Mouse (Mus musculus) gastrocnemius, postnatal 36 days (tissue): ENCODE measurements around the gene Ahcyl1. TPM values are rescaled to one million over a fixed set of nuclear protein-coding genes. Genes with fewer than 3 reads are reported as not detected.
A peak's percentile ranks its signal among the peaks of the same experiment; 100 is the strongest.
"Not testable (repeated sequence)": the region's sequence is repeated elsewhere in the genome, so short reads cannot be mapped to it uniquely, and the experiment has no call there.

Experiments used
- DNase-seq, 2 experiments: peaks; one replicate each; pipeline ENCODE4 v3.0.0; 2022
- intact Hi-C: fragments of 180-260 bp; cut with DNase I; formaldehyde crosslinking; loops from one replicate; pipeline ENCODE4 v1.15.1; 2025
- total RNA-seq, 2 experiments: library from RNA; stranded (reverse); gene quantifications; 2 replicates each; pipeline ENCODE4 v1.2.3; 2021

Gene Ahcyl1
- total RNA-seq, 2 experiments from 2014 or later: 25.0 to 28.9 TPM

- intact Hi-C loops: no loop called here
- no peak for DNase-seq
These were observed 37.4 kb downstream of the Ahcyl1 start for GRCm38 (mm10) chr3:107659000-107659399.

GRCm38 (mm10) chr3:107656888-107657287 lies 39.5 kb downstream of the Ahcyl1 start:
- intact Hi-C loops: no loop called here
- DNase-seq: no peak

- DNase-seq: no peak
- intact Hi-C loops: no loop called here
These were observed 40.2 kb downstream of the Ahcyl1 start for GRCm38 (mm10) chr3:107656151-107656550.

GRCm38 (mm10) chr3:107655491-107655890 lies 40.9 kb downstream of the Ahcyl1 start:
- intact Hi-C loops: no loop called here
- DNase-seq: no peak

- no peak for DNase-seq
- intact Hi-C loops: no loop called here
These were observed 41.5 kb downstream of the Ahcyl1 start for GRCm38 (mm10) chr3:107654861-107655260.

GRCm38 (mm10) chr3:107652968-107653367 lies 43.4 kb downstream of the Ahcyl1 start:
- DNase-seq: no peak

GRCm38 (mm10) chr3:107650276-107650675 lies 46.1 kb downstream of the Ahcyl1 start:
- intact Hi-C loops, DNase-seq: not testable (repeated sequence)

More at GRCm38 (mm10) chr3:107652968-107653367, 43.4 kb downstream of the Ahcyl1 start:
- intact Hi-C loops: no loop called here

GRCm38 (mm10) chr3:107646947-107647346 lies 49.4 kb downstream of the Ahcyl1 start:
- intact Hi-C loops: no loop called here
- DNase-seq: no peak

GRCm38 (mm10) chr3:107637606-107638172 lies 58.7 kb downstream of the Ahcyl1 start:
- DNase-seq: no peak
- intact Hi-C loops: no loop called here

- DNase-seq: no peak
- intact Hi-C loops: no loop called here
These were observed 60.1 kb downstream of the Ahcyl1 start for GRCm38 (mm10) chr3:107636236-107636635.

- intact Hi-C loops: no loop called here
- DNase-seq: no peak
These were observed 60.5 kb downstream of the Ahcyl1 start for GRCm38 (mm10) chr3:107635836-107636235.

GRCm38 (mm10) chr3:107633906-107634305 lies 62.5 kb downstream of the Ahcyl1 start:
- intact Hi-C loops: no loop called here
- DNase-seq: no peak

- intact Hi-C loops: no loop called here
- no peak for DNase-seq
These were observed 63.6 kb downstream of the Ahcyl1 start for GRCm38 (mm10) chr3:107632786-107633185.

GRCm38 (mm10) chr3:107631523-107631958 lies 64.8 kb downstream of the Ahcyl1 start, which contains the start of gene Strip1:
Gene Strip1, minus strand, starts transcription at chr3:107631694.
- intact Hi-C loops: no loop called here

GRCm38 (mm10) chr3:107630682-107631522 lies 65.5 kb downstream of the Ahcyl1 start, which contains the start of gene Gm10961:
Gene Gm10961, plus strand, starts transcription at chr3:107631322.
- DNase-seq: peak; percentile 18 to 30
- intact Hi-C loops: no loop called here

More at GRCm38 (mm10) chr3:107631523-107631958, 64.8 kb downstream of the Ahcyl1 start, which contains the start of gene Strip1:
- DNase-seq: peak; percentile 86 to 91

- intact Hi-C loops: no loop called here
- no peak for DNase-seq
These were observed 66.9 kb downstream of the Ahcyl1 start for GRCm38 (mm10) chr3:107629411-107629810.

GRCm38 (mm10) chr3:107628551-107628950 lies 67.8 kb downstream of the Ahcyl1 start:
- intact Hi-C loops: no loop called here
- no peak for DNase-seq

GRCm38 (mm10) chr3:107627641-107628040 lies 68.7 kb downstream of the Ahcyl1 start:
- no peak for DNase-seq
- intact Hi-C loops: no loop called here

- intact Hi-C loops: no loop called here
- DNase-seq: no peak
These were observed 69.6 kb downstream of the Ahcyl1 start for GRCm38 (mm10) chr3:107626751-107627150.

- intact Hi-C loops: no loop called here
- no peak for DNase-seq
These were observed 70.8 kb downstream of the Ahcyl1 start for GRCm38 (mm10) chr3:107625536-107625935.

- intact Hi-C loops: no loop called here
These were observed 71.9 kb downstream of the Ahcyl1 start for GRCm38 (mm10) chr3:107624424-107624823.

GRCm38 (mm10) chr3:107622537-107622936 lies 73.8 kb downstream of the Ahcyl1 start:
- DNase-seq: no peak
- intact Hi-C loops: no loop called here

More at GRCm38 (mm10) chr3:107624424-107624823, 71.9 kb downstream of the Ahcyl1 start:
- DNase-seq: no peak
